Mouse (Mus musculus) myocyte (in vitro differentiated cells): ENCODE data around the gene Ppard.

Experiments
- CEBPB ChIP-seq: IDR thresholded peaks from 2 replicates; pipeline ENCODE4 v1.6.1; 2011; ENCODE audit warnings: mild to moderate bottlenecking, moderate library complexity; ENCODE audit not compliant: poor library complexity, insufficient read depth, severe bottlenecking
- MAX ChIP-seq: IDR thresholded peaks from one replicate; pipeline ENCODE4 v1.6.1; 2011; ENCODE audit warnings: low read depth, mild to moderate bottlenecking, control low read depth
- MYOD1 ChIP-seq, 3 experiments: IDR thresholded peaks; one replicate each; pipeline ENCODE4 v1.6.1; 2011; ENCODE audit warnings: control low read depth in 2 of 3, low read depth in 2 of 3, mild to moderate bottlenecking in 2 of 3, moderate library complexity in 1 of 3; ENCODE audit not compliant: insufficient read length in 2 of 3, control insufficient read depth in 1 of 3
- MYOG ChIP-seq, 3 experiments: IDR thresholded peaks; one replicate each; pipeline ENCODE4 v1.6.1; 2011; ENCODE audit warnings: control low read depth in 2 of 3, low read depth in 2 of 3, mild to moderate bottlenecking in 2 of 3; ENCODE audit not compliant: insufficient read length in 2 of 3, control insufficient read depth in 1 of 3, insufficient read depth in 1 of 3
- POLR2A ChIP-seq: IDR thresholded peaks from one replicate; pipeline ENCODE4 v1.6.1; 2011; ENCODE audit warnings: low read depth, mild to moderate bottlenecking, control low read depth, moderate library complexity; ENCODE audit not compliant: insufficient read length
- POLR2AphosphoS2 ChIP-seq: IDR thresholded peaks from one replicate; pipeline ENCODE4 v1.6.1; 2011; ENCODE audit warnings: low read depth, control low read depth; ENCODE audit not compliant: insufficient read length
- REST ChIP-seq: IDR thresholded peaks from one replicate; pipeline ENCODE4 v1.6.1; 2011; ENCODE audit warnings: mild to moderate bottlenecking, control low read depth, moderate library complexity; ENCODE audit not compliant: insufficient read depth, insufficient read length
- TCF12 ChIP-seq: IDR thresholded peaks from one replicate; pipeline ENCODE4 v1.6.1; 2011; ENCODE audit warnings: mild to moderate bottlenecking, control low read depth; ENCODE audit not compliant: poor library complexity, insufficient read depth, severe bottlenecking
- USF1 ChIP-seq: IDR thresholded peaks from one replicate; pipeline ENCODE4 v1.6.1; 2011; ENCODE audit warnings: low read depth, mild to moderate bottlenecking, control low read depth, moderate library complexity

GRCm38 (mm10) chr17:28313880-28314225 is 81.4 kb downstream of the Ppard start:
- no peak for TF ChIP-seq MAX
- no peak for TF ChIP-seq TCF12
- TF ChIP-seq POLR2A: no peak
- no peak for TF ChIP-seq USF1
- no peak for TF ChIP-seq CEBPB
- no peak for TF ChIP-seq POLR2AphosphoS2
- TF ChIP-seq MYOG (IDR thresholded peaks at IDR 0.05; ENCODE audit: control insufficient read depth in 1 of 3, insufficient read depth in 1 of 3, insufficient read length in 2 of 3, low read depth in 2 of 3): no peak
- no peak for TF ChIP-seq REST
- no peak for TF ChIP-seq MYOD1 (IDR thresholded peaks at IDR 0.05; ENCODE audit: control insufficient read depth in 1 of 3, insufficient read length in 2 of 3, low read depth in 2 of 3)
